Mouse (Mus musculus): ENCODE results near the gene Zfp697.
"Not testable (repeated sequence)": the region's sequence is repeated elsewhere in the genome, so short reads cannot be mapped to it uniquely, and the experiment has no call there.

The Zfp697 gene

DNA sequence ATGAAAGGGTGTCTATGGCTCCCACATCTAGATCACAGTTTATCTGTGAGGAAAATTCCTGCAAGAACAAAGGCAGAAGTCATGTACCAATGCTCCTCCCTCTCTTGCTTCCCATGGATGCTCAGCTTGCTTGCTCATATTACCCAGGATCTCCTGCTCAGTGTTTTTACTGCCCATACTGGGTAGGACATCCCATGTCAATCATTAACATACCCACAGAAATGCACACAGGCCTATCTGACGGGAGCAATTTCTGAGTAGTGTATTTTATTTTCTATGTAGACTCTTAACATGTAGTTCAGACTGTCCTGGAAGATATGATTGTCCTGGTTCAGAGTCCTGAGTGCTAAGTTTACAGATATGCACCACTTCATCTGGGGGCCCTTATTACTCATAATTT is 142.3 kb downstream of the Zfp697 start:
- not testable (repeated sequence) for DNase-seq

DNA sequence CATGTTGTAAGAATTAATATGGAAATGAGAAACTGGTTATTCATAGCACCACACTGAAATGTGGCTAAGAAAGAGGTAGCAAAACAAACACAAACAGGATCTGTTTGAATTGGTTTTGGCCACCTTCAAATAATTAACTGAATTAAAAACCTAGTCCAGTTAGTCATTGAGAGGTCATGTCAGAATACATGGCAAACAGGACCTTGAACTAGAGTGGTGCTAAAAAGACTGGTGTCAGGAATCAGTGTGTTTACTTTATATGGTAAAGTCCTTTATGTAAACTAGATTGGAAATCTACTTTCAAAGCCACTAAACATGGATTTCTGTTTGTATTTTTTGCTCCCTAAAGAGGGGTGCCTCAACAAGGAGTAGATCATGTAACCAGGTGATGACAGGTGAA is 142.7 kb downstream of the Zfp697 start:
- not testable (repeated sequence) for DNase-seq

DNA sequence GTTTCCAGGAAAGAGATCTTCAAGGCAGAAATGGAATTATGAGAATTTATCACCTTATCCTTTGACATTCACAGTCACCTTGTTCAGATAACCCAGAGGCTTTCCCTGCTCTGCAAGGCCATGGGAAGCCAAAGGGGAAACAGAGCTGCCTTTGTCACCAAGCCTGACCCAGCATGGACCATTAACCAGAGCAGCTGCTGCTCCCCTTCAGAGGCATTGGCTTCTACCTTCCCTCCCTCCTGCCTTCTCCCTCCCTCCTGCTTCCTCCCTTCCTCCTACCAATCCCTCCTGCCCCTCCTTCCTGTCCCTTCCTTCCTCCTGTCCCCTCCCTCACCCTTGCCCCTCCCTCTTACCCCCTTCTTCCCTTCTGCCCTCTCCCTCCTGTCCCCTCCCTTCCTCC is 165.4 kb downstream of the Zfp697 start:
- DNase-seq = not testable (repeated sequence)

DNA sequence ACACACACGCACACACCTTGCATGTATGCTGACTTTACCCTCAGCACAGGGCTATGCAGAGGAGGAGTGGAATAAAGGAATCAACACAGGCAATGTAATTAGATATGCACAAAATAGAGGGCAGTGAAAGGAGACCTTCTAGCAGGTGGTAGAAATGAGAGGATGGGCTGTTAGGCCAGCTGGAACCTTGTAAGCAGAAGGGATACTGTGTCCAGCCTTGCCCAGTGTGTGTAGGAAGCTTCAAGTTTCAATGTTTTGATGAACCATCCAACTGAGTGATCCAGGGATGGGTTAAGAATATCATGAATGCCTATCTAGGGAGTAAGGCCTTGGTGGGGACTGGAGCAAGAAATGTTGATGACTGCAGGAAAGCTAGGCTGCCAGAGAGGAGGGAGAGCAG is 166.2 kb downstream of the Zfp697 start:
- DNase-seq = not testable (repeated sequence)

DNA sequence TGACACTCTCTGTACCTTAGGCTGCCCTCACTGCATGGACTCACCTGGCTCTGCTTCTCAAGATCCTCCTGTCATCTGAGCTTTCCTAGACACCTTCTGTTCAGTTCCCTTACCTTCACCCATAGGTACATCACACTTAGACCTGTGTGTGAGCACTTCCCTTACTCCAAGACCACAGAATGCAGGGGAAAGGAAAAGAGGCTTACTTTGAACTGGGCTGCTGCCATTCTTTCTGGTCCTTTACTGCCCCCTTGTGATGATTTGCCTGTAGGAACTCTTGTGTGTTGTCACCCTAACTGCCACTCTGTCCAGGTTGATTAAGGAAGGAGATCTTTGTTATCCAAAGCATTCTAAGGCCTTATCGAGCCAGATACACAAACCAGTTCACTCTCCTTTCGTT is 168.0 kb downstream of the Zfp697 start:
- not testable (repeated sequence) for DNase-seq

DNA sequence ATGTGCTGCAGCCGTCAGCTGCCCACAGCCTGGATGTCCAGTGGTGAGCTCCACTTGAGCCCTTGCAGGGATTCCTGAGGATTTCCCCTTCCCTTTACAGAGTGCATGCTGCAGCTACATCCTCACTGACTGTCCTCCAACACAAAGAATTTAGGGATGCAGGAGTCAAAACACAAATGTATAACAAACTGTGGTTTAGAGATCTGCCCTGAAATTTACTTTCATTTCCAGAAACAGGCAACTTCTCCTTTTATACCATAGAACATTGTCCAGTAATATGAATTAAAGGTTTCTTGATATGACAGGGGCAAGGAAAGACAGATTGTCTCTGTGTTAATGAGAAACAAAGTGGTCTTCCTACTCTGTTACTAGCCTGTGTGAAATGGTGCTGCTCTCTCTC is 168.6 kb downstream of the Zfp697 start:
- DNase-seq = not testable (repeated sequence)

DNA sequence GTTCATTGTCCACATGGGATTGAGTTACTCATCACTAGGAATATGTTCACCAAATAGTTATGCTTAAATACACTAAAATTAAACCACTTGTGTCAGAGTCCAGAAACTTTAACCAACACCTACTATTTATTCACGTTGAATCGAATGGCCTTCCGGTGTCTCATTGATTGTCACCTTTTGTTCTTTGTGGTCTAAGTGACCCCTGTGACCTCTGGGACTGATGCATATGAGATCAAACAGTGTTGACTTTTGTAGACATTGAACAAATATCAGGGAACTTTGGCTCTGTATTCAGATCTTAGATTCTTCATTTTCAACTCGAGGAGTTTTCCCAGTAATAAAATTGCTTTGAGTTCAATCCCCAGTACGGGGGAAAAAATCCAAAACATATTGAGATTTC is 178.4 kb downstream of the Zfp697 start:
- DNase-seq = not testable (repeated sequence)

DNA sequence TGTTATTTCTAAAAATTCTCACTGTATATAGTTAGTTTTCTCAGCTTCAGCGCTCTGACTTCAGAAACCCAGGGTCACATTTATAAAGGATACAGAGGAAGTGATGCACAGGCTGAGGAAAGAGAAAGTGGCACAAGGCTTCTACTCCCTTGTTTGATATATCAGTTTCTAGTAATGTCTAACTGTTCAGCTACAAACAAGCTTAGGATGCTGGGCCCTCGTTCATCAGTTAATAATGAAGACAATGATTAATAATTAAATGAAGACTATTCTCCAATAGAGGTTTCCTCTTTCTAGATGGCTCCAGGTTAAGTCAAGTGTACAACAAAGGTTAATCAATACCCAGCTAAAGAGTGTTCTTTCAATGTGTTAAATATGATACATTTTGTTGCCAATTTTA is 181.6 kb downstream of the Zfp697 start:
- not testable (repeated sequence) for DNase-seq

DNA sequence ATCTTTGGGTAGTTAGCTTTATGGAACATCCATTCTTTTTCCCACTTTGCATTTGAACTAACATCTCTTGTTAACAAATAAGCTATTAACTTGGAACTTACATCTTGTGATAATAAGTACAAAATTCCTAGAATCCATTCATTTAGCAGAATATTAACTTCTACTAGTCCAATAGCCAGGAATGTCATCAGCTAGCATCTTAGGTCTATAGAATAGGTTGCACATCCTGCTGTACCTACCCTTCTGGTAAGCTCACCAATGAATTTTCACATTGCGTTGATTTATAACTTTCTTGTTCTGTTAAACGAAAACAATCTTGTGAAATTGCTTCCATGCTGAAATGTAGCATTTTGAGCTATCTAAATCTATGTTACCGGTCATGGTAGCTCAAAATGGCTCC is 182.6 kb downstream of the Zfp697 start:
- not testable (repeated sequence) for DNase-seq

DNA sequence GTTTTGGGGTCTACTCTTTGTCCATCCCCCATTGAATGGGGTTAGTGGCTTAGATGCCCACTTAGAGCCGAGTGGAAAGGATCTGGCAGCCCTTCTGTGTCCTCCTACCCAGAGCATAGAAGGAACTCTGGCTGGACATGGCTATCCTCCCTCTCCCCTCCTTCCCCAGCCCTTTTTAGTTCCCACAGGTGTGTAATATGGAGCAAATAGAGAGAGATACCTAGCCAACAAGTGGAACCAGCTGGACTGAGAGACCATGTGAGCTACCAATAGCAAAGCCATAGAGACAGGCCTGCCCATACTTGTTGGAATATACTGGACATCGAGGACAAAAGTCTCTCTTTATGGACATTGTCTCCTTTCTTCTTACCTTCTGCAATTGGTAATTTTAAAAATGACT is 185.5 kb downstream of the Zfp697 start:
- DNase-seq = not testable (repeated sequence)

DNA sequence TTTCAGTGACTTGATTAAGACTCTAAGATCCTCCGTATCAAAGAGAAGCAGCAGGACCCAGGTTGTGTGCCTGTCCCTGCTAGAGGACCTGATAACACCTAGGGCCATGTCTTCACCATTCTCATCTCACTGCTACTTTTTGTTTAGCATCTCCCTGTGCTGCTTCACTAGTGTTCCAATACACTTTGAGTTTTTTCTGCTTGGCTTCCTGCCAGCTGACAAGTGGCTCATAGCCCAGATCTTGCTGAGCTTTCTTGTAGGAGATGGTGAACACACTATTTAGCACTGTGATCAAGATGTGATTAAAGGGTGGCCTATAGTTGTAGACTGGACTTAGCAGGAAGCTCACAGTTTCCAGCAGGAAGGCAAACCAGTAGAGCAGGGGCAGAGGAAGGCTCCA is 198.8 kb downstream of the Zfp697 start:
- peak; percentile 80 for DNase-seq

DNA sequence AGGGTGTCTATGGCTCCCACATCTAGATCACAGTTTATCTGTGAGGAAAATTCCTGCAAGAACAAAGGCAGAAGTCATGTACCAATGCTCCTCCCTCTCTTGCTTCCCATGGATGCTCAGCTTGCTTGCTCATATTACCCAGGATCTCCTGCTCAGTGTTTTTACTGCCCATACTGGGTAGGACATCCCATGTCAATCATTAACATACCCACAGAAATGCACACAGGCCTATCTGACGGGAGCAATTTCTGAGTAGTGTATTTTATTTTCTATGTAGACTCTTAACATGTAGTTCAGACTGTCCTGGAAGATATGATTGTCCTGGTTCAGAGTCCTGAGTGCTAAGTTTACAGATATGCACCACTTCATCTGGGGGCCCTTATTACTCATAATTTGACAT is 199.9 kb downstream of the Zfp697 start:
- DNase-seq = not testable (repeated sequence)

DNA sequence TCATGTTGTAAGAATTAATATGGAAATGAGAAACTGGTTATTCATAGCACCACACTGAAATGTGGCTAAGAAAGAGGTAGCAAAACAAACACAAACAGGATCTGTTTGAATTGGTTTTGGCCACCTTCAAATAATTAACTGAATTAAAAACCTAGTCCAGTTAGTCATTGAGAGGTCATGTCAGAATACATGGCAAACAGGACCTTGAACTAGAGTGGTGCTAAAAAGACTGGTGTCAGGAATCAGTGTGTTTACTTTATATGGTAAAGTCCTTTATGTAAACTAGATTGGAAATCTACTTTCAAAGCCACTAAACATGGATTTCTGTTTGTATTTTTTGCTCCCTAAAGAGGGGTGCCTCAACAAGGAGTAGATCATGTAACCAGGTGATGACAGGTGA is 200.4 kb downstream of the Zfp697 start:
- not testable (repeated sequence) for DNase-seq

DNA sequence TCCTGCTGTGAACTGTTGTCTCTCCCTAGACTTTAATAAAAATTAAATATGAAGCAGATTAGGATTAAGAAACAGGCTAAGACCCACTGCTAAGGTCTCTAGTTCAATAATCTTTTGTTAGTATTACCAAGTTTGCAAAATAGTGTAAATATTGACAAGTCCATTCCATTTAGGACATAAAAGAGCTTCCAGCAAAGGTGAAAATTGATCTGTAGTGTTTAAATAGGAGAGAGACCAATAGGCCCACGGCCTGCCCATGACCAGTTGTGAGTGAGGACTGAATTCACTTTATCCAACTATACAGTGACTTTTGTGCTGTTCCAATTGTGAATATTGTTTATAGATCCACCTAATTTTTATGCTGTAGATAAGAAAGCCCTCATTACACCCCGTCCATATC is 205.5 kb downstream of the Zfp697 start:
- DNase-seq = no peak

DNA sequence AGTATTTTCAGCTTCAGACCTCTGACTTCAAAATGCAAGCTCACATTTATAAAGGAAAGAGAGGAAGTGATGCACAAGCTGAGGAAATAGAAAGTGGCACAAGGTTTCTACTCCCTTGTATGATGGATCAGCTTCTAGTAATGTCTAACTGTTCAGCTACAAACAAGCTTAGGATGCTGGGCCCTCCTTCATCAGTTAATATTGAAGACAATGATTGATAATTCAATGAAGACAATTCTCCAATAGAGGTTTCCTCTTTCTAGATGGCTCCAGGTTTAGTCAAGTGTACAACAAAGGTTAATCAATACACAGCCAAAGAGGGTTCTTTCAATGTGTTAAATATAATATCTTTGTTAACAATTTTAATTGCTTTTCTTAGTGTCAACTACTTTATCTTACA is 206.4 kb downstream of the Zfp697 start, which contains the start of gene Gm10681:
Gene Gm10681, minus strand, starts transcription at position 101 of the 400 bp plus-strand sequence.
- DNase-seq = no peak

DNA sequence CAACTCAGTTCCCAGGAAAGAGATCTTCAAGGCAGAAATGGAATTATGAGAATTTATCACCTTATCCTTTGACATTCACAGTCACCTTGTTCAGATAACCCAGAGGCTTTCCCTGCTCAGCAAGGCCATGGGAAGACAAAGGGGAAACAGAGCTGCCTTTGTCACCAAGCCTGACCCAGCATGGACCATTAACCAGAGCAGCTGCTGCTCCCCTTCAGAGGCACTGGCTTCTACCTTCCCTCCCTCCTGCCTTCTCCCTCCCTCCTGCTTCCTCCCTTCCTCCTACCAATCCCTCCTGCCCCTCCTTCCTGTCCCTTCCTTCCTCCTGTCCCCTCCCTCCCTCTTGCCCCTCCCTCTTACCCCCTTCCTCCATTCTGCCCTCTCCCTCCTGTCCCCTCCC is 231.3 kb downstream of the Zfp697 start:
- not testable (repeated sequence) for DNase-seq

DNA sequence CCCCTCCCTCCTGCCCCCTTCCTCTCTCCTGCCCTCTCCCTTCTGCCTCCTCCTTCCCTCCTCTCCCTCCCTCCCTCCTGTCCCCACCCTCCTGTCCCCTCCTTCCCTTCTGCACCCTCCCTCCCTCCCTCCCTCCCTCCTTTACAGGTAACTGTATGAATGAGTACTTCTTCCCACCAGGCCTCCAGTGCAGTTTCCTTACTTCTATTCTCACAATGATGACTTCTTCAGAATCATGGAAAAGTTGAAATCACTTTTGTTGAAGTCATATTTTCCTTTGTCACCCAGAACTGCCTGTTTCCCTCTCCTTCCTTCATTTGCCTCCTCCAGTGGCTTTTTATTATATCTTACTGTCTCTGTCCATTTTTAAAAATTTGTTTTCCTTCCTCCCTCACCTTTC is 231.7 kb downstream of the Zfp697 start:
- DNase-seq = no peak

DNA sequence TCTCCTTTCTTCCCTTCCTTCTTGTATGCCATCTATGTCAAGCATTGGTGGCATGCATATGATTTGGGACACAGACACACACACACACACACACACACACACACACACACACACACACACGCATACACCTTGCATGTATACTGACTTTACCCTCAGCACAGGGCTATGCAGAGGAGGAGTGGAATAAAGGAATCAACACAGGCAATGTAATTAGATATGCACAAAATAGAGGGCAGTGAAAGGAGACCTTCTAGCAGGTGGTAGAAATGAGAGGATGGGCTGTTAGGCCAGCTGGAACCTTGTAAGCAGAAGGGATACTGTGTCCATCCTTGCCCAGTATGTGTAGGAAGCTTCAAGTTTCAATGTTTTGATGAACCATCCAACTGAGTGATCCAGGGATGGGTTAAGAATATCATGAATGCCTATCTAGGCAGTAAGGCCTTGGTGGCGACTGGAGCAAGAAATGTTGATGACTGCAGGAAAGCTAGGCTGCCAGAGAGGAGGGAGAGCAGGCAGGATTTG is 232.2 kb downstream of the Zfp697 start:
- DNase-seq = not testable (repeated sequence)

DNA sequence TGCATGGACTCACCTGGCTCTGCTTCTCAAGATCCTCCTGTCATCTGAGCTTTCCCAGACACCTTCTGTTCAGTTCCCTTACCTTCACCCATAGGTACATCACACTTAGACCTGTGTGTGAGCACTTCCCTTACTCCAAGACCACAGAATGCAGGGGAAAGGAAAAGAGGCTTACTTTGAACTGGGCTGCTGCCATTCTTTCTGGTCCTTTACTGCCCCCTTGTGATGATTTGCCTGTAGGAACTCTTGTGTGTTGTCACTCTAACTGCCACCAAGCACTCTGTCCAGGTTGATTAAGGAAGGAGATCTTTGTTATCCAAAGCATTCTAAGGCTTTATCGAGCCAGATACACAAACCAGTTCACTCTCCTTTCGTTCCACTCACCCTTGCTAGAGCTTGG is 234.0 kb downstream of the Zfp697 start:
- peak; percentile 14 for DNase-seq

DNA sequence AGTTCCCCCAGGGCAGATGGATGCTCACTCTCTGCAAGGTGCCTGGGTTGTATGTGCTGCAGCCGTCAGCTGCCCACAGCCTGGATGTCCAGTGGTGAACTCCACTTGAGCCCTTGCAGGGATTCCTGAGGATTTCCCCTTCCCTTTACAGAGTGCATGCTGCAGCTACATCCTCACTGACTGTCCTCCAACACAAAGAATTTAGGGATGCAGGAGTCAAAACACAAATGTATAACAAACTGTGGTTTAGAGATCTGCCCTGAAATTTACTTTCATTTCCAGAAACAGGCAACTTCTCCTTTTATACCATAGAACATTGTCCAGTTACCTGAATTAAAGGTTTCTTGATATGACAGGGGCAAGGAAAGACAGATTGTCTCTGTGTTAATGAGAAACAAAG is 234.5 kb downstream of the Zfp697 start:
- not testable (repeated sequence) for DNase-seq

DNA sequence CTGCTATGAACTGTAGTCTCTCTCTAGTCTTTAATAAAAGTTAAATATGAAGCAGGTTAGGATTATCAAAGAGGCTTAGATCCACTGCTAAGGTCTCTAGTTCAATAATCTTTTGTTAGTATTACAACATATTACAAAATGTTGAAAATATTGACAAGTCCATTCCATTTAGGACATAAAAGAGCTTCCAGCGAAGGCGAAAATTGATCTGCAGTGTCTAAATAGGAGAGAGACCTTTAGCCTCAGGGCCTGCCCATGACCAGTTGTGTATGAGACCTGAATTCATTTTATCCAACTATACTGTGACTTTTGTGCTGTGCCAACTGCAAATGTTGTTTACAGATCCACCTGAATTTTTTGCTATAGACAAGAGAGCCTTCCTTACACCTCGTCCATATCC is 247.4 kb downstream of the Zfp697 start:
- DNase-seq = no peak

DNA sequence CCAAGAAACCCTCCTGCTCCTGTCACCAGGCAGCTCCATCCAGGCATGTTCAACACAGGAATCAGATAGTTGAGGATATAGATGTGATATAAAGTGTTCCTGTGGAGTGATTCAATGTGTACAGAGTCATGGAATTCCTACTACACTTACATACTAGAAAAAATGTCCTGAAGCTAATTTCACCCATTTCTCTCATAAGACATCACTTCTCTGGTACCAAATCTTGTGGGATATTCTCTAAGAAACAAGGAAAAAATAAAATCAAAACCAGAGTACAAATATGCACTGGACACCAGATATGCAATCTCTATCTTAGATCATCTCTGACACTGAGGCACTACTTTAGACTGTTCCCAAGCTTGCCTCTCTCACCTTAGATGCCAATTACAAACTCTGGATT is 247.9 kb downstream of the Zfp697 start, which contains the start of gene Hsd3b5:
Gene Hsd3b5, minus strand, starts transcription at position 101 of the 400 bp plus-strand sequence.
- DNase-seq = no peak

DNA sequence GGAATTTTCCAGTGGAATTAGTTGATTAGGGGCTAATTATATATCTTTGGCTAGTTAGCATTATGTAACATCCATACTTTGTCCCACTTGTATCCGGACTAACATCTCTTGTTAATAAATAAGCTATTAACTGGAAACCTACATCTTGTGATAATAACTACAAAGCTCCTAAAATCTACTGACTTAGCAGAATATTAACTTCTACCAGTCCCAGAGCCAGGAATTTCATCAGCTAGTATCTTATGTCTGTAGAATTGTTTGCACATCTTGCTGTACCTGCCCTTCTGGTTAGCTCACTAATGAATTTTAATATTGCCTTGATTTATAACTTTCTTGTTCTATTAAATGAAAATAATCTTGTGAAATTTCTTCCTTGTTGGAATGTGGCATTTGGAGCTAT is 252.9 kb downstream of the Zfp697 start:
- no peak for DNase-seq

DNA sequence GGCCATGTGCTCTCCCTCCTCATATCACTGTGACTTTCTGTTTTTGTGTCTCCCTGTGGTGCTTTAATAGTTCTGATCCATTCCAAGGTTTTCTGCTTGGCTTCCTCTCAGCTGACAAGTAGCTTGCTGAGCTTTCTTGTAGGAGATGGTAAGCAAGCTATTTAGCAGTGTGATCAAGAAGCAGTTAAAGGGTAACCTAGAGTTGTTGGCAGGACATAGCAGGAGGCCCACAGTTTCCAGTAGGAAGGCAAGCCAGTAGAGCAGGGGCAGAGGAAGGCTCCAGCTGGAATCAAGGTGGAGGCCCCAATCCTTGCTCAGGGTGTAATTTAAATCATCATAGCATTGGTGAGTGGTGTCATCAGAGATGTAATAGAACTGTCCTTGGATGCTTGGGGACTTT is 298.5 kb downstream of the Zfp697 start:
- DNase-seq = peak; percentile 54

DNA sequence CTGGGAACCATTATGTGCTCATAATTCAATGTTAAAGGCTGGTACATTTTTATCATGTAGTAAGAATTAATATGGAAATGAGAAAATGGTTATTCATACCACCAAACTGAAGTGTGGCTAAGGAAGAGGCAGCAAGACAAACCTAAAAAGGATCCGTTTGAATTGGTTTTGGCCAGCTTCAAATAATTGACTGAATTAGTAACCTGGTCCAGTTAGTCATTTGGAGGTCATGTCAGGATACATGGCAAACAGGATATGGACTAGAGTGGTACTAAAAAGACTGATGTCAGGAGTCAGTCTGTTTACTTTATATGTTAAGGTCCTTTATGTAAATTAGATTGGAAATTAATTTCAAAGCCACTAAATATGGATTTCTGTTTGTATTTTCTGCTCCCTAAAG is 300.1 kb downstream of the Zfp697 start:
- peak; percentile 7 for DNase-seq

All from kidney, postnatal 14 days (tissue).